Comparison of ENCODE assay signal across 8 mouse cellular contexts in genomic region chr13:119789851-119790717, GRCm38 (mm10). TPM values are rescaled to one million over a fixed set of nuclear protein-coding genes. Genes with fewer than 3 reads are reported as not detected.
A peak's percentile ranks its signal among the peaks of the same experiment; 100 is the strongest.
DNase-seq lines count a peak whose midpoint lies in the region; ATAC-seq and TF ChIP-seq lines count a peak whose summit lies in the region.

No protein-coding gene starts in this region.

- peak; percentile 80 for ATAC-seq in hindbrain, embryonic 11.5 days (ENCODE audit: low FRiP score)
- peak; percentile 71 for ATAC-seq in lung, postnatal 0 days

- peak; percentile 83 for DNase-seq in NIH3T3 (ENCODE audit: low read depth)
- DNase-seq in cerebellum, adult 9-11 months: peak; percentile 87
- peak; percentile 33 to 66 for DNase-seq in frontal cortex, adult 2 months (ENCODE audit: extremely low spot score in 1 of 2, low spot score in 1 of 2)
- DNase-seq in hindbrain, embryonic 11.5 days (ENCODE audit: low spot score): peak; percentile 71
- DNase-seq in layer of hippocampus, postnatal 10 days (ENCODE audit: low spot score in 2 of 2): peak; percentile 73 to 81
- DNase-seq in lung, postnatal 0 days (ENCODE audit: low spot score): peak; percentile 77
- peak; percentile 62 for DNase-seq in retina, postnatal 1 day
- peak; percentile 71 for DNase-seq in thymus, postnatal 4 days

- TF ChIP-seq CTCF in lung, postnatal 0 days (IDR thresholded peaks at IDR 0.05): no peak

- H3K4me1 ChIP-seq in hindbrain, embryonic 11.5 days (replicated peaks; ENCODE audit: control insufficient read depth, insufficient read depth, low read length): peaks cover 3% of the 10 kb centered on the region; the same call in 1 of the 2 replicates
- peaks cover 9% of the 10 kb centered on the region; the same call in 1 of the 2 replicates for H3K4me1 ChIP-seq in lung, postnatal 0 days (ENCODE audit: insufficient read depth, low read depth, low read length)

- H3K9ac ChIP-seq in hindbrain, embryonic 11.5 days (ENCODE audit: low read depth, low read length): peak overlapping the region; percentile 89
- peak overlapping the region; percentile 88 for H3K9ac ChIP-seq in lung, postnatal 0 days (replicated peaks; ENCODE audit: low read depth)

- peak overlapping the region; percentile 45 for H3K4me2 ChIP-seq in hindbrain, embryonic 11.5 days (replicated peaks; ENCODE audit: low read depth, low read length)
- peak overlapping the region; percentile 88 for H3K4me2 ChIP-seq in lung, postnatal 0 days (replicated peaks; ENCODE audit: low read depth, low read length)

- H3K4me3 ChIP-seq in hindbrain, embryonic 11.5 days (ENCODE audit: low read depth, low read length): peak overlapping the region; percentile 84
- peak overlapping the region; percentile 76 for H3K4me3 ChIP-seq in lung, postnatal 0 days (ENCODE audit: low read depth, low read length)

- peak overlapping the region; percentile 93 for H3K27ac ChIP-seq in hindbrain, embryonic 11.5 days (ENCODE audit: low read depth, low read length)
- H3K27ac ChIP-seq in lung, postnatal 0 days (ENCODE audit: low read length): peak overlapping the region; percentile 96

- 1% methylated on average over 61 of the region's 66 CpGs for WGBS in hindbrain, embryonic 11.5 days
- WGBS in lung, postnatal 0 days: under 1% methylated on average over 32 of the region's 66 CpGs

- TF ChIP-seq EP300 in lung, postnatal 0 days (IDR thresholded peaks at IDR 0.05): no peak

- H3K27me3 ChIP-seq in hindbrain, embryonic 11.5 days (ENCODE audit: control insufficient read depth, insufficient read depth, low read length): no peaks in the 10 kb centered on the region
- no peaks in the 10 kb centered on the region for H3K27me3 ChIP-seq in lung, postnatal 0 days (replicated peaks; ENCODE audit: insufficient read depth, low read length)

- 0 out of 2 replicates have a peak, but pooled peaks cover 3% of the 10 kb centered on the region for H3K36me3 ChIP-seq in hindbrain, embryonic 11.5 days (ENCODE audit: control insufficient read depth, insufficient read depth, low read length)
- peaks cover 7% of the 10 kb centered on the region for H3K36me3 ChIP-seq in lung, postnatal 0 days (ENCODE audit: insufficient read depth, low read length)

- no peaks in the 10 kb centered on the region for H3K9me3 ChIP-seq in hindbrain, embryonic 11.5 days (ENCODE audit: control insufficient read depth, low read length)
- no peaks in the 10 kb centered on the region for H3K9me3 ChIP-seq in lung, postnatal 0 days (ENCODE audit: low read length)

RNA-seq across cellular contexts. Expression of gene Zfp131, which starts 0.6 kb away (rescaled TPM):
- 29.3 and 30.3 TPM in 2 replicates for polyA plus RNA-seq in frontal cortex, adult 2 months (2012; rRNA removed)
- 44.1 and 45.9 TPM in 2 replicates for polyA plus RNA-seq in hindbrain, embryonic 11.5 days (2014; fragmentation: Nextera tagmentation; extraction: Ambion mirVana)
- 10 to 100 TPM; 38.2 to 44.0 TPM for total RNA-seq in layer of hippocampus, postnatal 10 days (2021)
- polyA plus RNA-seq in lung, postnatal 0 days (2015; fragmentation: Nextera tagmentation; extraction: Ambion mirVana): 25.0 and 25.2 TPM in 2 replicates

RNA-seq across cellular contexts. Expression of gene Nim1k, which starts 34.4 kb away (rescaled TPM):
- polyA plus RNA-seq in frontal cortex, adult 2 months (2012; rRNA removed): 9.2 and 10.2 TPM in 2 replicates
- 1.0 and 2.1 TPM in 2 replicates for polyA plus RNA-seq in hindbrain, embryonic 11.5 days (2014; fragmentation: Nextera tagmentation; extraction: Ambion mirVana)
- 10 to 100 TPM; 14.0 to 15.0 TPM for total RNA-seq in layer of hippocampus, postnatal 10 days (2021)
- 0.63 and 0.76 TPM in 2 replicates for polyA plus RNA-seq in lung, postnatal 0 days (2015; fragmentation: Nextera tagmentation; extraction: Ambion mirVana)

RNA-seq across cellular contexts. Expression of gene AF067063, which starts 39.9 kb away (rescaled TPM):
- not detected in 2 replicates for polyA plus RNA-seq in frontal cortex, adult 2 months (2012; rRNA removed)
- not detected in 2 replicates for polyA plus RNA-seq in hindbrain, embryonic 11.5 days (2014; fragmentation: Nextera tagmentation; extraction: Ambion mirVana)
- total RNA-seq in layer of hippocampus, postnatal 10 days (2021): not detected
- polyA plus RNA-seq in lung, postnatal 0 days (2015; fragmentation: Nextera tagmentation; extraction: Ambion mirVana): not detected in 2 replicates

RNA-seq across cellular contexts. Expression of gene D13Ertd608e, which starts 45.7 kb away (rescaled TPM):
- not detected in 2 replicates for polyA plus RNA-seq in frontal cortex, adult 2 months (2012; rRNA removed)
- polyA plus RNA-seq in hindbrain, embryonic 11.5 days (2014; fragmentation: Nextera tagmentation; extraction: Ambion mirVana): not detected in 2 replicates
- not detected for total RNA-seq in layer of hippocampus, postnatal 10 days (2021)
- polyA plus RNA-seq in lung, postnatal 0 days (2015; fragmentation: Nextera tagmentation; extraction: Ambion mirVana): not detected in 2 replicates

Comparison
In these comparisons a context has a peak if more than half of its experiments do, and no peak if none do; other contexts are left out.
1. Peak in every context shown above with its lines: DNase-seq, ATAC-seq, H3K4me3 ChIP-seq and H3K27ac ChIP-seq.